Mouse (Mus musculus): ENCODE measurements at regions not wholly inside any gene's neighbourhood (a gene's known extent, or its start where the extent isn't known, plus 50 kb on each side); places are given as distances from the start of the nearest gene placed in this dataset.

DNA sequence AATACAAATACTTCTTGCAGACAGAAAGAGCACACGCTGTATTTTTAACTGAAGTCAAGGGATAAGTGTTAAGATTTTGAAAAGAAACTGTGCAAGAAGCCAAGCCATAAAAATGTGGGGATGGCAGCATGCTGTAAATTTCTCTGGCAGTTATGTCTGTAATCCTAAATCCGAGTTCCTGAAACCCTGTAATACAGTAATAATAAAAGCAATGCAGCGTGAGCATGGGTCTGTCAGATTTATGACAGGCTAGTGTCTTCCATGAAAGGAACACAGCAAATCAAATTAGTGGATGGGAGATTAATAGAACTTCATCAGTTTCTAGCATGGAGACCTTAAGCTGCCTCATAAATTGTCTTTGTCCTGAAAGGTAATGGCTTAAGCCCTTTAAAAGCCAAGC is 597.7 kb downstream of the 1190002N15Rik start:
- no peak overlapping the region for H3K4me2 ChIP-seq (ENCODE audit: low read depth, low read length)
- H3K9me3 ChIP-seq (replicated peaks; ENCODE audit: control insufficient read depth, low read length) = no peaks in the 10 kb centered on the region
- no peak overlapping the region for H3K4me3 ChIP-seq (ENCODE audit: low read depth, low read length)
- no peak for ATAC-seq (ENCODE audit: low read depth)
- no peaks in the 10 kb centered on the region for H3K27me3 ChIP-seq (ENCODE audit: control insufficient read depth, insufficient read depth, low read depth, low read length)
- no peak overlapping the region for H3K9ac ChIP-seq (ENCODE audit: low read depth, low read length)
- no peaks in the 10 kb centered on the region for H3K4me1 ChIP-seq (ENCODE audit: control insufficient read depth, low read depth, low read length)
- H3K27ac ChIP-seq (ENCODE audit: low read length) = no peak overlapping the region
- 44% methylated on average over 3 of the region's 3 CpGs for WGBS (ENCODE audit: insufficient replicate concordance)
- H3K36me3 ChIP-seq (ENCODE audit: control insufficient read depth, insufficient read depth) = no peaks in the 10 kb centered on the region

DNA sequence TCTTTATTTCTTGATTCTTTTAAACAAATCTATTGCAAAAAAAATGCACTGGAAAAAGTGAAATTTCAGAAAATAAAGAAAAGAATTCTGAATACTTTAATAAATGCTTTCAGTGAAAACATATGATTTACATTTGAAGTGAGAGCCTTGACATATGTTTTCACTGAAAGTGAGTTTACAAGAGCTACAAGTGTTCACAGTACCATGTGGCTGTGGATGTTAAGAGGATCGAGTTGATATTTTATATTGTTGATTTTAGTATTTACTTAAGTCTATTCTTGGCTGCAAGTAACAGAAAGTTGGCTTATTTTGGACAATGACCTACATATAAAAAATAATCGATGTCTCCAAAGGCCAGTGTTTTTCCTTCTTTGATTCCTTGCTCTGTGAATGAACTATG is 607.2 kb downstream of the 1190002N15Rik start:
- Histone ChIP-seq H3K9me3 (replicated peaks; ENCODE audit: control insufficient read depth, low read length) (no peaks in the 10 kb centered on the region), H3K27me3 (ENCODE audit: control insufficient read depth, insufficient read depth, low read depth, low read length) (no peaks in the 10 kb centered on the region), H3K4me2 (ENCODE audit: low read depth, low read length) (no peak overlapping the region), H3K4me3 (ENCODE audit: low read depth, low read length) (no peak overlapping the region), H3K36me3 (ENCODE audit: control insufficient read depth, insufficient read depth) (no peaks in the 10 kb centered on the region), H3K4me1 (ENCODE audit: control insufficient read depth, low read depth, low read length) (no peaks in the 10 kb centered on the region), H3K9ac (ENCODE audit: low read depth, low read length) (no peak overlapping the region), H3K27ac (ENCODE audit: low read length) (no peak overlapping the region)
- WGBS (ENCODE audit: insufficient replicate concordance) = 55% methylated on average over 2 of the region's 2 CpGs
- ATAC-seq (ENCODE audit: low read depth) = no peak

DNA sequence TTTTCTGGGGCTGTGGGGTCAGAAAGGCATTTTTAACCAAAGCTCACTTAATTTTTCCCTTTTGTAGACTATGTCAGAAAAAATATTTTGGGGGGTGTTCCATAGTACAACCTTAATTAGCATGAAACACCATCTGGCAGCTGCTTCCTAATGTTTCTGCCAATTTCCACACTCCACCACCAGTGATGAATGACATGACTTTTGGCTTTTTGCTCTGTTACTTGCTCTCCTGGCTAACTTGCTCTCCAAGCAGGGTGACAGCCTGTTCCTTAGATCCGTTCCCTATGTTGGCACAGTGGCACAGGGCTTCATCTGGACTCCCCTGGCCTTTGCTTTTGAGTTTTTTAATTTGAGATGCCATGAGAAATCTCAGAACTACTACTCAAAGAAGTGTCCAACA is 648.6 kb downstream of the 1190002N15Rik start:
- Histone ChIP-seq H3K27me3 (ENCODE audit: control insufficient read depth, insufficient read depth, low read depth, low read length) (no peaks in the 10 kb centered on the region), H3K27ac (ENCODE audit: low read length) (no peak overlapping the region), H3K4me2 (ENCODE audit: low read depth, low read length) (no peak overlapping the region), H3K9ac (ENCODE audit: low read depth, low read length) (no peak overlapping the region), H3K4me1 (ENCODE audit: control insufficient read depth, low read depth, low read length) (no peaks in the 10 kb centered on the region), H3K9me3 (replicated peaks; ENCODE audit: control insufficient read depth, low read length) (no peaks in the 10 kb centered on the region), H3K4me3 (ENCODE audit: low read depth, low read length) (no peak overlapping the region), H3K36me3 (ENCODE audit: control insufficient read depth, insufficient read depth) (no peaks in the 10 kb centered on the region)
- 37% methylated on average over 1 of the region's 1 CpGs for WGBS (ENCODE audit: insufficient replicate concordance)
- no peak for ATAC-seq (ENCODE audit: low read depth)

DNA sequence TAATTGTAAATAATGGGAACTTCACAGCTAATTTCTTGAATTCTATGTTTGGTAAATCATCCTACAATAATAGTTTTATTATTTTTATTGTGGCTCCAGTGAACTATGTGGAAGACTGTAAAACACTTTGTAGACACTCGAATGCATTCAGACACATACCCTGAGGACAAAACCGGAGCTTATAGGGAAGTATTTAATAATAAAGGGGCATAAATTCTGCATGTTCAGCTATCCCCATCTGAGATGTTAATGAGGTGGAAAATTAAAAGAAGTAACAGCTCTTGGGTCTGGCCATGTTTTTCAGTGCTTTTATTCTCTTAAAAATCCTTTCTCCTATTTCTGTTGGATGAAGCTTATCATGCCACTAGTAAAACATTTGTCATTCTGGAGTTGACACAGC is 657.8 kb downstream of the 1190002N15Rik start:
- H3K27ac ChIP-seq (ENCODE audit: low read length) = no peak overlapping the region
- WGBS (ENCODE audit: insufficient replicate concordance) = 58% methylated on average over 2 of the region's 2 CpGs
- no peaks in the 10 kb centered on the region for H3K27me3 ChIP-seq (ENCODE audit: control insufficient read depth, insufficient read depth, low read depth, low read length)
- H3K4me3 ChIP-seq (ENCODE audit: low read depth, low read length) = no peak overlapping the region
- no peak overlapping the region for H3K4me2 ChIP-seq (ENCODE audit: low read depth, low read length)
- H3K36me3 ChIP-seq (ENCODE audit: control insufficient read depth, insufficient read depth) = no peaks in the 10 kb centered on the region
- H3K4me1 ChIP-seq (ENCODE audit: control insufficient read depth, low read depth, low read length) = no peaks in the 10 kb centered on the region
- ATAC-seq (ENCODE audit: low read depth) = no peak
- no peak overlapping the region for H3K9ac ChIP-seq (ENCODE audit: low read depth, low read length)
- H3K9me3 ChIP-seq (replicated peaks; ENCODE audit: control insufficient read depth, low read length) = no peaks in the 10 kb centered on the region

DNA sequence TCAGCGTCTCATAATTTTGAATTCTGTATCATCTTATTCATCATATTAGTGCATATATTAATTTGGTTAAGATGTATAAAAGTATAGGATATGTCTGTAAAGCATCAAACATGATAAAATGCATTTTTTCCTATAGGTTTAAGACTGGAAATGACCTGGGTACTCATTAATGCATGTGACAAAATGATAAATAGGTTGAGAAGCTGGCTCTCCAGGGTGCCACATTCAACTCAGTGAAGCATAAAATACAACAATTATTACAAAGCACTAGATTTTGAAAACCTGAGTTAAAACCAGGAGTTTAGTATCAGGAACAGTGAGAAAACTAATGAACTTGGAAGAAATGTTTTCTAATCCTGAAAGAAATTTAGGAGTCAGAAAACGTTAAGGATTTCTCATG is 658.3 kb downstream of the 1190002N15Rik start:
- no peak overlapping the region for H3K9ac ChIP-seq (ENCODE audit: low read depth, low read length)
- no peak overlapping the region for H3K4me3 ChIP-seq (ENCODE audit: low read depth, low read length)
- H3K9me3 ChIP-seq (replicated peaks; ENCODE audit: control insufficient read depth, low read length) = no peaks in the 10 kb centered on the region
- 65% methylated on average over 2 of the region's 2 CpGs for WGBS (ENCODE audit: insufficient replicate concordance)
- ATAC-seq (ENCODE audit: low read depth) = no peak
- H3K36me3 ChIP-seq (ENCODE audit: control insufficient read depth, insufficient read depth) = no peaks in the 10 kb centered on the region
- no peak overlapping the region for H3K4me2 ChIP-seq (ENCODE audit: low read depth, low read length)
- H3K27me3 ChIP-seq (ENCODE audit: control insufficient read depth, insufficient read depth, low read depth, low read length) = no peaks in the 10 kb centered on the region
- no peaks in the 10 kb centered on the region for H3K4me1 ChIP-seq (ENCODE audit: control insufficient read depth, low read depth, low read length)
- no peak overlapping the region for H3K27ac ChIP-seq (ENCODE audit: low read length)

DNA sequence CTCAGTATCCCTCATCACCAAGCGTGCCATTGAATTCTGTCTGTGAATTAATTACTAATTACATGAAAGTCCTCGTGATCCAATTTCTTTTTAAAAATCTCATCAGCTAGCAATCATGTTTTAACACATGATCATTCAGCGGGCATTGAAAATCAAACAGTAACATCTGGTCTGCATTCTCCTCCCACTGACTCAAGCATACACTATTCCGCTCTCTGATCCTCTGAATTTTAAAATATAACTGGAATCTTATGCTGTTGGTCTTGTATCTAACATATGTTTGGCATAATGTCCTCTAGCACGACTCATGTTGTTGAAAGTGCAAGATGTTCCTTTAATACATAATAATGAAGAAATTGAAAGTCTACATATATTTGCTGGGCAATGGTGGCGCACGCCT is 667.1 kb downstream of the 1190002N15Rik start:
- no peak overlapping the region for H3K27ac ChIP-seq (ENCODE audit: low read length)
- no peaks in the 10 kb centered on the region for H3K9me3 ChIP-seq (replicated peaks; ENCODE audit: control insufficient read depth, low read length)
- no peak overlapping the region for H3K4me2 ChIP-seq (ENCODE audit: low read depth, low read length)
- H3K36me3 ChIP-seq (ENCODE audit: control insufficient read depth, insufficient read depth) = no peaks in the 10 kb centered on the region
- H3K4me1 ChIP-seq (ENCODE audit: control insufficient read depth, low read depth, low read length) = no peaks in the 10 kb centered on the region
- H3K9ac ChIP-seq (ENCODE audit: low read depth, low read length) = no peak overlapping the region
- 55% methylated on average over 7 of the region's 7 CpGs for WGBS (ENCODE audit: insufficient replicate concordance)
- H3K27me3 ChIP-seq (ENCODE audit: control insufficient read depth, insufficient read depth, low read depth, low read length) = no peaks in the 10 kb centered on the region
- ATAC-seq (ENCODE audit: low read depth) = no peak
- H3K4me3 ChIP-seq (ENCODE audit: low read depth, low read length) = no peak overlapping the region

DNA sequence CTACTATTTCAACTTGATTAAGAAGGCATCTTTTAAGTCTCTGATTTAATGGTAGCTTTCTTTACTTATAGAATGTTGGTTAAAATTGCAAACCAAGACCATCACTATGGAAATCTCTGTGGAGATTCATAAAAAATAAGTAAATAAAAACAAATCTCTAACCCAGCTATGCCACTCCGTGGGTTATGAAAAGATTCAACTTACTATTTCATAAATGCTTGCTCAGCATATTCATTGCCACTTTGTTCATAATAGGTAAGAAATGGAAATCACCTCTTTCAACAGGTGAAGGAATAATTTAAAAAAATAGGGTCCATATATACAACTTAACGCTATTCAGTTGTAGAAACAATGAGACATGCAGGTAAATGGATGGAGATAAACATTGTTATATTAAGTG is 679.9 kb downstream of the 1190002N15Rik start:
- H3K4me3 ChIP-seq (ENCODE audit: low read depth, low read length) = no peak overlapping the region
- H3K36me3 ChIP-seq (ENCODE audit: control insufficient read depth, insufficient read depth) = no peaks in the 10 kb centered on the region
- H3K4me2 ChIP-seq (ENCODE audit: low read depth, low read length) = no peak overlapping the region
- no peaks in the 10 kb centered on the region for H3K27me3 ChIP-seq (ENCODE audit: control insufficient read depth, insufficient read depth, low read depth, low read length)
- H3K4me1 ChIP-seq (ENCODE audit: control insufficient read depth, low read depth, low read length) = no peaks in the 10 kb centered on the region
- H3K27ac ChIP-seq (ENCODE audit: low read length) = no peak overlapping the region
- 36% methylated on average over 2 of the region's 2 CpGs for WGBS (ENCODE audit: insufficient replicate concordance)
- no peak for ATAC-seq (ENCODE audit: low read depth)
- H3K9ac ChIP-seq (ENCODE audit: low read depth, low read length) = no peak overlapping the region
- no peaks in the 10 kb centered on the region for H3K9me3 ChIP-seq (replicated peaks; ENCODE audit: control insufficient read depth, low read length)

DNA sequence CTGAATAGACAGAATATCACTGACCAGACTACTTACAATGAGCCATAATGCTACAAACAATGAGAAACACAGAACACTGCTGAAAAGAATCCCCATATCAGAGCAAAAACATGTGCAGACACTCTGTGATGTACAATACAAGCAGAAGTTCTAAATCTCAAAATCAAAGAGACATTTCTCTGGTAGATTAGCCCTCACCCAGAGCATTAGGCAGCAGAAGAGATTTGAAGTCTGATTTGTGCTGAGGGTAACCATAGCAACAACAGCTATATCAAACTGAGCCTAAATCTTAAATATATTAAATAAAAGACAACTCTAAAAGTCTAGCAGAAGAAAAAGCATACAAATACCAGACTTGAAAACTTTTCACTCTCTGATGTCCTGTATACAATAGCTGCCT is 691.5 kb downstream of the 1190002N15Rik start:
- H3K9me3 ChIP-seq (replicated peaks; ENCODE audit: control insufficient read depth, low read length) = no peaks in the 10 kb centered on the region
- no peak overlapping the region for H3K4me2 ChIP-seq (ENCODE audit: low read depth, low read length)
- ATAC-seq (ENCODE audit: low read depth) = no peak
- H3K27me3 ChIP-seq (ENCODE audit: control insufficient read depth, insufficient read depth, low read depth, low read length) = no peaks in the 10 kb centered on the region
- H3K36me3 ChIP-seq (ENCODE audit: control insufficient read depth, insufficient read depth) = no peaks in the 10 kb centered on the region
- no peak overlapping the region for H3K4me3 ChIP-seq (ENCODE audit: low read depth, low read length)
- no peak overlapping the region for H3K9ac ChIP-seq (ENCODE audit: low read depth, low read length)
- no peaks in the 10 kb centered on the region for H3K4me1 ChIP-seq (ENCODE audit: control insufficient read depth, low read depth, low read length)
- H3K27ac ChIP-seq (ENCODE audit: low read length) = no peak overlapping the region

DNA sequence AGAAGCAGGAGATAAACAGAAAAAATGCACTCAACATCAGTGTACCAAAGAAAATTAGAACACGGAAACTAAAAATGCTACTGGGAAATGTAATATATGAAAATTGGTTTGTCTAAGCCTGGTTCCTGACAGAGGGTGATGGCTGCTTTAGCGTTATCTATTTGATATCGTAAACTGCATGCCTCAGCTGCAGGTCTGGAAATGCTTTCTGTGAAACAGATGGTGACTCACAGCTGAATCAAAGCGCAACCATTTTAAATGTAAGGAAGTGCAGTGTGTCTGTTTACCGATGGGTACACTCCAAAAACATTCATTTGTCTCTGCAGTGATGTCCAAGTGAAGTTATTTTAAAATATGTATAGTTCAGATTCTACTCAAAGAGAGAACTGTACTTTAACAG is 694.0 kb downstream of the 1190002N15Rik start:
- Histone ChIP-seq H3K9ac (ENCODE audit: low read depth, low read length) (no peak overlapping the region), H3K9me3 (replicated peaks; ENCODE audit: control insufficient read depth, low read length) (no peaks in the 10 kb centered on the region), H3K36me3 (ENCODE audit: control insufficient read depth, insufficient read depth) (no peaks in the 10 kb centered on the region), H3K27ac (ENCODE audit: low read length) (no peak overlapping the region), H3K4me3 (ENCODE audit: low read depth, low read length) (no peak overlapping the region), H3K4me1 (ENCODE audit: control insufficient read depth, low read depth, low read length) (no peaks in the 10 kb centered on the region), H3K4me2 (ENCODE audit: low read depth, low read length) (no peak overlapping the region), H3K27me3 (ENCODE audit: control insufficient read depth, insufficient read depth, low read depth, low read length) (no peaks in the 10 kb centered on the region)
- 68% methylated on average over 5 of the region's 5 CpGs for WGBS (ENCODE audit: insufficient replicate concordance)
- no peak for ATAC-seq (ENCODE audit: low read depth)

All from liver, embryonic 16.5 days (tissue).